Mouse (Mus musculus): ENCODE measurements around the gene H2-Oa.

Gene H2-Oa

GRCm38 (mm10) chr17:34101185-34101584 lies 9.0 kb downstream of the H2-Oa start:
- DNase-seq (ENCODE audit: low read depth, low spot score), result no peak

- peak; percentile 94 for DNase-seq (ENCODE audit: low read depth, low spot score)
Measured at GRCm38 (mm10) chr17:34101604-34102032, 9.5 kb downstream of the H2-Oa start.

GRCm38 (mm10) chr17:34102831-34103230 lies 10.7 kb downstream of the H2-Oa start:
- no peak for DNase-seq (ENCODE audit: low read depth, low spot score)

GRCm38 (mm10) chr17:34104804-34105203 lies 12.7 kb downstream of the H2-Oa start:
- DNase-seq (ENCODE audit: low read depth, low spot score), result no peak

GRCm38 (mm10) chr17:34106555-34106954 lies 14.4 kb downstream of the H2-Oa start:
- peak; percentile 16 for DNase-seq (ENCODE audit: low read depth, low spot score)

GRCm38 (mm10) chr17:34107109-34107867 lies 15.1 kb downstream of the H2-Oa start:
- peak; percentile 41 for DNase-seq (ENCODE audit: low read depth, low spot score)

- DNase-seq (ENCODE audit: low read depth, low spot score), result peak; percentile 44
Measured at GRCm38 (mm10) chr17:34108460-34108859, 16.3 kb downstream of the H2-Oa start.

GRCm38 (mm10) chr17:34109038-34109805 lies 17.1 kb downstream of the H2-Oa start:
- peak; percentile 70 for DNase-seq (ENCODE audit: low read depth, low spot score)

- DNase-seq (ENCODE audit: low read depth, low spot score), result peak; percentile 58
Measured at GRCm38 (mm10) chr17:34109806-34110195, 17.7 kb downstream of the H2-Oa start.

GRCm38 (mm10) chr17:34110309-34110708 lies 18.2 kb downstream of the H2-Oa start:
- no peak for DNase-seq (ENCODE audit: low read depth, low spot score)

- no peak for DNase-seq (ENCODE audit: low read depth, low spot score)
Measured at GRCm38 (mm10) chr17:34114114-34114513, 22.0 kb downstream of the H2-Oa start.

- DNase-seq (ENCODE audit: low read depth, low spot score), result no peak
Measured at GRCm38 (mm10) chr17:34116736-34117370, 24.7 kb downstream of the H2-Oa start.

GRCm38 (mm10) chr17:34117421-34118112 lies 25.4 kb downstream of the H2-Oa start:
- peak; percentile 57 for DNase-seq (ENCODE audit: low read depth, low spot score)

GRCm38 (mm10) chr17:34118113-34118872 lies 26.2 kb downstream of the H2-Oa start:
- DNase-seq (ENCODE audit: low read depth, low spot score), result peak; percentile 70

- no peak for DNase-seq (ENCODE audit: low read depth, low spot score)
Measured at GRCm38 (mm10) chr17:34118873-34119248, 26.7 kb downstream of the H2-Oa start.

- peak; percentile 99 for DNase-seq (ENCODE audit: low read depth, low spot score)
Measured at GRCm38 (mm10) chr17:34119249-34120179, 27.4 kb downstream of the H2-Oa start, which contains the start of gene H2-DMa. Gene H2-DMa, plus strand, starts transcription at chr17:34119541.

GRCm38 (mm10) chr17:34120180-34120723 lies 28.1 kb downstream of the H2-Oa start:
- DNase-seq (ENCODE audit: low read depth, low spot score), result peak; percentile 95

- peak; percentile 93 for DNase-seq (ENCODE audit: low read depth, low spot score)
Measured at GRCm38 (mm10) chr17:34120814-34121171, 28.7 kb downstream of the H2-Oa start.

- DNase-seq (ENCODE audit: low read depth, low spot score), result peak; percentile 90
Measured at GRCm38 (mm10) chr17:34121172-34121878, 29.2 kb downstream of the H2-Oa start.

Measured in ZHBTc4 (cell line).